ENCODE assay signal across 7 mouse cellular contexts in the genomic region with DNA sequence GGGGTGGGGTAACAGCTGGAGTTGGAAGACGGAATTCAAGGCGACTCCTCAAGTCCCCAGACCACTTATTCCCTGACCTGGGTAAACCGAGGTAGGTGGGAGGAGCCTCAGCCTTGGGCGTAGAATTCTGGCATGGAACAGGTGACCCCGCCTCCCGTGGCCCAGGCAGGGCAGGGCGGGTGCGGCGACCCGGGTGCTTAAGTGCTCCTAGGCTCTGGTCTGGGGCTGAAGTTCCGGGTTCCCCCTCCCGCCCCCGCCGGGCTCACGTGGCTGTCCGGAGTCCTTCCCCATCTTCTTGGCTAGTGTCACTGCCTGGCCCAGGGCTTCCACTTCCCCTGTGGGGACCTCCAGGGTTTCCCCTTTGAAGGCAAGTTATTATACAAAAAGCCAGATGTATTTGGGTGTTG. TPM values are rescaled to one million over a fixed set of nuclear protein-coding genes. Genes with fewer than 3 reads are reported as not detected.
A peak's percentile ranks its signal among the peaks of the same experiment; 100 is the strongest.
DNase-seq lines count a peak whose midpoint lies in the region; ATAC-seq and TF ChIP-seq lines count a peak whose summit lies in the region.

No protein-coding gene starts in this region.

- WGBS in embryonic facial prominence, embryonic 13.5 days = under 1% methylated on average over 16 of the region's 16 CpGs
- 3% methylated on average over 16 of the region's 16 CpGs for WGBS in liver, embryonic 12.5 days (ENCODE audit: insufficient replicate concordance)

- no peak for TF ChIP-seq POLR2A in testis, adult 2 months (IDR thresholded peaks at IDR 0.05; ENCODE audit: control insufficient read depth, low read depth, low read length)

- no peaks in the 10 kb centered on the region for H3K27me3 ChIP-seq in testis, adult 2 months (ENCODE audit: control insufficient read depth, insufficient read depth, low read length)
- peaks cover 29% of the 10 kb centered on the region for H3K27me3 ChIP-seq in embryonic facial prominence, embryonic 13.5 days
- no peaks in the 10 kb centered on the region for H3K27me3 ChIP-seq in liver, embryonic 12.5 days (replicated peaks)

- no peaks in the 10 kb centered on the region for H3K9me3 ChIP-seq in embryonic facial prominence, embryonic 13.5 days
- H3K9me3 ChIP-seq in liver, embryonic 12.5 days (replicated peaks) = no peaks in the 10 kb centered on the region

- H3K4me1 ChIP-seq in testis, adult 2 months (ENCODE audit: control insufficient read depth, insufficient read depth, low read length) = peaks cover 39% of the 10 kb centered on the region
- peaks cover 35% of the 10 kb centered on the region for H3K4me1 ChIP-seq in embryonic facial prominence, embryonic 13.5 days
- H3K4me1 ChIP-seq in liver, embryonic 12.5 days = peaks cover 51% of the 10 kb centered on the region

- 0 out of 2 replicates have a peak overlapping the region, but pooled peaks have one; percentile 5 for H3K27ac ChIP-seq in testis, adult 2 months (ENCODE audit: control insufficient read depth, insufficient read depth, low read depth, low read length)
- no peak overlapping the region for H3K27ac ChIP-seq in embryonic facial prominence, embryonic 13.5 days
- H3K27ac ChIP-seq in liver, embryonic 12.5 days = peak overlapping the region; percentile 99

- no peaks in the 10 kb centered on the region for H3K36me3 ChIP-seq in testis, adult 2 months (ENCODE audit: control insufficient read depth, insufficient read depth, low read length)
- no peaks in the 10 kb centered on the region for H3K36me3 ChIP-seq in embryonic facial prominence, embryonic 13.5 days
- peaks cover 9% of the 10 kb centered on the region for H3K36me3 ChIP-seq in liver, embryonic 12.5 days

- H3K4me3 ChIP-seq in testis, adult 2 months (ENCODE audit: control insufficient read depth, low read depth, low read length) = peak overlapping the region; percentile 11
- peak overlapping the region; percentile 9 for H3K4me3 ChIP-seq in embryonic facial prominence, embryonic 13.5 days
- H3K4me3 ChIP-seq in liver, embryonic 12.5 days = peak overlapping the region; percentile 99

- no peak for DNase-seq in testis, postnatal 14 days (ENCODE audit: low spot score)
- DNase-seq in heart, postnatal 36 days = peak; percentile 74 to 76
- DNase-seq in skeletal muscle tissue, adult 2 months (ENCODE audit: low read depth, low spot score) = peak; percentile 71
- DNase-seq in adipocyte (ENCODE audit: low spot score) = no peak

- H3K9ac ChIP-seq in embryonic facial prominence, embryonic 13.5 days = no peak overlapping the region
- H3K9ac ChIP-seq in liver, embryonic 12.5 days = peak overlapping the region; percentile 99

- H3K4me2 ChIP-seq in embryonic facial prominence, embryonic 13.5 days = peak overlapping the region; percentile 28
- peak overlapping the region; percentile 94 for H3K4me2 ChIP-seq in liver, embryonic 12.5 days

- TF ChIP-seq CTCF in testis, adult 2 months (IDR thresholded peaks at IDR 0.05; ENCODE audit: control insufficient read depth, insufficient read depth, insufficient replicate concordance, low read depth, low read length) = no peak

- intact Hi-C loops in heart, postnatal 36 days (cut with DNase I) = no loop called here

- ATAC-seq in embryonic facial prominence, embryonic 13.5 days (ENCODE audit: insufficient number of reproducible peaks, insufficient read depth, low FRiP score, low TSS enrichment, low read depth) = no peak
- ATAC-seq in liver, embryonic 12.5 days = peak; percentile 9

RNA-seq across cellular contexts. Expression of a gene that starts 0.8 kb away (rescaled TPM):
- 5.6 and 6.0 TPM in 2 replicates for polyA plus RNA-seq in testis, adult 2 months (2012; rRNA removed)
- polyA plus RNA-seq in embryonic facial prominence, embryonic 13.5 days (2015; fragmentation: Nextera tagmentation; extraction: Ambion mirVana) = 27.0 and 27.9 TPM in 2 replicates
- 10 to 100 TPM; 37.9 to 39.5 TPM for total RNA-seq in heart, postnatal 36 days (2021)
- polyA plus RNA-seq in liver, embryonic 12.5 days (2016; fragmentation: Nextera tagmentation; extraction: Ambion mirVana) = 74.0 and 76.0 TPM in 2 replicates

RNA-seq across cellular contexts. Expression of a gene that starts 28.5 kb away (rescaled TPM):
- polyA plus RNA-seq in testis, adult 2 months (2012; rRNA removed) = 147 and 192 TPM in 2 replicates
- polyA plus RNA-seq in embryonic facial prominence, embryonic 13.5 days (2015; fragmentation: Nextera tagmentation; extraction: Ambion mirVana) = 196 and 213 TPM in 2 replicates
- 100 to 1,000 TPM; 113 to 125 TPM for total RNA-seq in heart, postnatal 36 days (2021)
- 167 and 168 TPM in 2 replicates for polyA plus RNA-seq in liver, embryonic 12.5 days (2016; fragmentation: Nextera tagmentation; extraction: Ambion mirVana)

RNA-seq across cellular contexts. Expression of a gene that starts 33.5 kb away (rescaled TPM):
- polyA plus RNA-seq in testis, adult 2 months (2012; rRNA removed) = 164 and 184 TPM in 2 replicates
- 58.1 and 60.9 TPM in 2 replicates for polyA plus RNA-seq in embryonic facial prominence, embryonic 13.5 days (2015; fragmentation: Nextera tagmentation; extraction: Ambion mirVana)
- total RNA-seq in heart, postnatal 36 days (2021) = 10 to 100 TPM; 14.0 to 17.1 TPM
- polyA plus RNA-seq in liver, embryonic 12.5 days (2016; fragmentation: Nextera tagmentation; extraction: Ambion mirVana) = 28.9 and 29.7 TPM in 2 replicates

RNA-seq across cellular contexts. Expression of a gene that starts 35.5 kb away (rescaled TPM):
- polyA plus RNA-seq in testis, adult 2 months (2012; rRNA removed) = 0.40 and 0.70 TPM in 2 replicates
- 0.53 and 1.5 TPM in 2 replicates for polyA plus RNA-seq in embryonic facial prominence, embryonic 13.5 days (2015; fragmentation: Nextera tagmentation; extraction: Ambion mirVana)
- 1 to 10 TPM in 1 of 2 experiments, under 1 TPM in 1; 0.95 to 1.1 TPM for total RNA-seq in heart, postnatal 36 days (2021)
- 17.3 and 17.8 TPM in 2 replicates for polyA plus RNA-seq in liver, embryonic 12.5 days (2016; fragmentation: Nextera tagmentation; extraction: Ambion mirVana)

RNA-seq across cellular contexts. Expression of a gene that starts 42.2 kb away (rescaled TPM):
- polyA plus RNA-seq in testis, adult 2 months (2012; rRNA removed) = 1,507 and 1,673 TPM in 2 replicates
- 622 and 633 TPM in 2 replicates for polyA plus RNA-seq in embryonic facial prominence, embryonic 13.5 days (2015; fragmentation: Nextera tagmentation; extraction: Ambion mirVana)
- 1,000 to 10,000 TPM; 1,005 to 1,085 TPM for total RNA-seq in heart, postnatal 36 days (2021)
- polyA plus RNA-seq in liver, embryonic 12.5 days (2016; fragmentation: Nextera tagmentation; extraction: Ambion mirVana) = 440 and 450 TPM in 2 replicates

Comparison
In these comparisons a context has a peak if more than half of its experiments do, and no peak if none do; other contexts are left out.
1. H3K4me3 ChIP-seq: peak in every context shown above with its lines; median percentile 99 in liver, embryonic 12.5 days; 11 in testis, adult 2 months; 9 in embryonic facial prominence, embryonic 13.5 days.
2. DNase-seq: peak in heart, postnatal 36 days (2 of 2) and skeletal muscle tissue, adult 2 months (single experiment); none in testis, postnatal 14 days (single experiment) and adipocyte (single experiment).